Mouse (Mus musculus) E14TG2a.4 (cell line): ENCODE data around the gene Pcsk6.
"Not testable (repeated sequence)": the region's sequence is repeated elsewhere in the genome, so short reads cannot be mapped to it uniquely, and the experiment has no call there.

Experiments used
- H3K27me3 ChIP-seq: 2 replicates; pipeline ENCODE4 v1.6.1; 2014; ENCODE audit warnings: low read length, control low read depth; ENCODE audit not compliant: insufficient read depth
- H3K36me3 ChIP-seq: 2 replicates; pipeline ENCODE4 v1.6.1; 2014; ENCODE audit warnings: low read length, control low read depth; ENCODE audit not compliant: insufficient read depth
- H3K4me1 ChIP-seq: replicated peaks from 2 replicates; pipeline ENCODE4 v1.6.1; 2014; ENCODE audit warnings: low read depth, low read length, control low read depth
- H3K4me3 ChIP-seq: replicated peaks from 2 replicates; pipeline ENCODE4 v1.5.1; 2014; ENCODE audit warnings: mild to moderate bottlenecking, low read length
- H3K9me3 ChIP-seq: 2 replicates; pipeline ENCODE4 v1.6.1; 2014; ENCODE audit warnings: low read length, control low read depth
- CTCF ChIP-seq: conservative IDR thresholded peaks from 2 replicates; pipeline ENCODE4 v1.5.1; 2014; ENCODE audit warnings: low read length
- NANOG ChIP-seq: IDR thresholded peaks from 2 replicates; pipeline ENCODE4 v1.6.1; 2014; ENCODE audit warnings: borderline replicate concordance, low read length, mixed read lengths
- POU5F1 ChIP-seq: IDR thresholded peaks from 2 replicates; pipeline ENCODE4 v1.6.1; 2014; ENCODE audit warnings: low read length, borderline replicate concordance

Pcsk6 gene

DNA sequence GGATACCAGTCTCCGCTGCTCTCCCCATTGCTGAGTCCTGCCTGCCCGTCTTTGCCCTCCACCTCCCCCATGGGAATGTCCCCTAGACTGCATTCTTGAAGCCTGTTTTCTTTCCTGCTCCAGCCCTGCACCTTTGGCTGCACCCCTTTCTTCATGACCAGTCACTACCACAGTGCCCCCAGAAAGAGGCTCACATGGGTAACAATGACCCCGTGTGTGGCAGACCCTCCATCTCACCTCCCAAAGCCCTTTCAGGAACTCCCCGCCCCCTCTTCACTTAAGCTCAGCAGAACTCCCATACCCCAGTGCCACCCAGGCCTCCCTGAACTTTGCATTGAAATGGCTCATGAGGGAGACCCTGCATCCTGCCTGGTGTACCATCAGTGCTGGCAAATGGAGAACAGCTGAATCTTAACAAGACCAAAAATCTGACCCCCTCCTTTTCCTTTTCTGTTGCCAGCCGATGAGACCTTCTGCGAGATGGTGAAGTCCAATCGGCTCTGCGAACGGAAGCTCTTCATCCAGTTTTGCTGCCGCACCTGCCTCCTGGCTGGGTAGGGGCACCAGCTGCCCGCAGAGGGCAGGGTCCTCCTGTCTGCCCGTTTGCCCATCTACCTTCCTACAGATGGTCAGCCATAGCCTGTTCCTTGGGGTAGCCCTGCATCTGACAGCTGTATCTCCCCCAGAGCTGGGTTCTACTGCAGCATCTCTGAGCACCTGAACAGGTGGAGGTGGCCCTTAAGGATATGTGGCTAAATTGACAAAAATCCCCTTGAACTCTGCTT is 187.1 kb downstream of the Pcsk6 start:
- no peaks in the 10 kb centered on the region for H3K9me3 ChIP-seq
- TF ChIP-seq POU5F1, result no peak
- no peak for TF ChIP-seq NANOG
- no peak for TF ChIP-seq CTCF
- no peak overlapping the region for H3K4me3 ChIP-seq
- peaks cover 46% of the 10 kb centered on the region for H3K36me3 ChIP-seq
- no peaks in the 10 kb centered on the region for H3K27me3 ChIP-seq
- H3K4me1 ChIP-seq, result no peaks in the 10 kb centered on the region

DNA sequence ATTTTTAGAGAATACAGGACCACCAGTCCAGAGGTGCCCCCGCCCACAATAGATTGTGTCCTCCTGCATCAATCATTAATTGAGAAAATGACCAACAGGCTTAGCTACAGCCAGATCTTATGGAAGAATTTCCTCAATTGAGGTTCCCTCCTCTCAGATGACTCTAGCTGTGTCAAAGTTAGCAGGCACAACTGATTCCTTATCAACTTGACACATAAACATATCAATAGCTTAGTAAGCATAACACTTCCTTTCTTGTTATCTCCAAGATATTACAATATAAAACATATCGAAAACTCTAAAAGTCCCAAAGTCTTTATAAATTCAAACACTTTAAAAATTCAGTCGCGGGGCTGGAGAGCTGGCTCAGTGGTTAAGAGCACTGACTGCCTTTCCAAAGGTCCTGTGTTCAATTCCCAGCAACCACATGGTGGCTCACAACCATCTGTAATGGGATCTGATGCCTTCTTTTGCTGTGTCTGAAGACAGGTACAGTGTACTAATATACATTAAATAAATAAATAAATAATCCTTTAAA is 192.5 kb downstream of the Pcsk6 start:
- Histone ChIP-seq H3K27me3 (no peaks in the 10 kb centered on the region), H3K4me3 (no peak overlapping the region), H3K4me1 (no peaks in the 10 kb centered on the region), H3K9me3 (no peaks in the 10 kb centered on the region), H3K36me3 (peaks cover 12% of the 10 kb centered on the region)
- no peak for TF ChIP-seq CTCF
- no peak for TF ChIP-seq NANOG
- TF ChIP-seq POU5F1, result no peak

DNA sequence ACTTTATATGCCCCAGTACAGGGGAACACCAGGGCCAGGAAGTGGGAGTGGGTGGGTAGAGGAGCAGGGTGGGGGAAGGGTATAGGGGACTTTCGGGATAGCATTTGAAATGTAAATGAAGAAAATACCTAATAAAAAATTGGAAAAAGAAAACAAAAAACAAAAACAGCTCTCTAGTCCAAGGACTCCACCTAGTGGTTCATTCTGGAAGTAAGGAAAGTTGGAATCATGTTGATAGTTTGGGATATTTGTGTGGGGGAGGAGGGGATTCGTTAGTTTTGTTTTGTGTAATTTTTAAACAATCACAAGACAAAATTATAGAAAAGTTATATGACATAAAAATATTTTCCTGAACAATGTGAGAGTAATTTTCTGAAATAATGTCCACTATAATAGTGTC is 193.8 kb downstream of the Pcsk6 start:
- not testable (repeated sequence) for H3K9me3 ChIP-seq, H3K27me3 ChIP-seq
- peak; percentile 54 for TF ChIP-seq CTCF

DNA sequence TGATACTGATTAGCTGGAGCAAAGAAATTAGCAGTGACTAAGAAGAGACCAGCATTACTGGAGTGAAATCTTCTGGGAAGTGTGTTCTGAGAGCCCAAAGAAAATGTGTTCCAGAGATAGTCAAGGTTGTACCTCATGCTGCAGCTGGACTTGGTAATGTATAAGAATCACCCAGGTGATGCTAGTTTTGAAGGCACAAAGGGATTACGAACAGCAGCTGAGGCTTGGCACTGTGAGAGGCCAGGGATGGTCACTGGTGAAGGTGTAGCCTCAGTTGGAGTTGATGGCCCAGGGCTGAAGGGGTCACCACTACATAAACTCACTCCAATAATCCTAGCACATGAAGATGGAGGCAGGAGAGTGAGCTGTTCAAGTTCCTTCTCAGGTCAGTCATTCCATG is 197.2 kb downstream of the Pcsk6 start, which contains the start of gene Snrpa1:
TSS of gene Snrpa1 (plus strand) at position 301 of the 400 bp plus-strand sequence.
- H3K9me3 ChIP-seq, result no peaks in the 10 kb centered on the region

More for the DNA sequence above, 193.8 kb downstream of the Pcsk6 start:
- H3K4me1 ChIP-seq, H3K4me3 ChIP-seq, H3K36me3 ChIP-seq: not testable (repeated sequence)

DNA sequence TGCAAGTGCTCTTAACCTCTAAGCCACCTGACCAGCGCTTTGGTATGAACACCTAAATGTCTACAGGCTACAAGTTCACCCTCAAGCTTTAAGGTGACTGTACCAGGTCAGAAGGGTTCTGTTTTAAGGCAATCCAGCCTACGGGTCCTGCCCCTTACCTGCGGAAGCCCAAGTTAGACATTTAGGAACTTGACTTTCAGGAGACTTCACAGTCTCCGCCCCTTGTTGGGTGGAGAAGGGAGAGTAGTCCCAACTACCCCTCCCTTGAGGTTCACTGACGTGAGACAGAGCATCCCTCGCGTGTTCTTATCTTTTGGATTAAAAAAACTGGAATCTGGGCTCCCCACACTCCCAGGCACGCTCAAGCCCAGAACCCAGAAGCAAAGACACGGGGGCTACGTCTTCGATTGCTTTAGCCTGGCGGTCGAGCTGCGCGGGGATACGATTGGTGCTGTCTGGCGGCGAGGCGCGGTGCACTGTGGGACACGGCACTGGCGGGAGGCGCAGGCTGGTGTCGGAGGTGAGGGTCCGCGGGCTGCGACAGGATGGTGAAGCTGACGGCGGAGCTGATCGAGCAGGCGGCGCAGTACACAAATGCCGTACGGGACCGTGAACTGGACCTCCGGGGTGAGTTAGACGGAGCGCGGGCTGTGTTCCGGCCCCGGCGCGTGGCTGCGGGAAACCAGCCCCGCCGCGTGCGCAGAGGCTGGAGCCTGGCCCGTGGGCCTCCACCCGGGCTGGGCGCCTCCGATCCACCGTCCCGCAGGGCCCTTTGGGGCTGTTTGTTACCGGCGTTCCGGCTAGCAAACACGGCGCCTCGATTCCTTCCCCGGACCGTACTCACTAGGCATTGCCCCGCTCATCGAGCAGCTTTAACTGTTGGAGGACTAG is 198.8 kb downstream of the Pcsk6 start:
- peaks cover 34% of the 10 kb centered on the region for H3K36me3 ChIP-seq
- H3K4me3 ChIP-seq, result peak overlapping the region; percentile 96
- no peaks in the 10 kb centered on the region for H3K27me3 ChIP-seq
- no peaks in the 10 kb centered on the region for H3K9me3 ChIP-seq
- H3K4me1 ChIP-seq, result peaks cover 23% of the 10 kb centered on the region
- TF ChIP-seq NANOG (no peak), POU5F1 (no peak), CTCF (no peak)

More for the DNA sequence above, 197.2 kb downstream of the Pcsk6 start, which contains the start of gene Snrpa1:
- H3K27me3 ChIP-seq, result no peaks in the 10 kb centered on the region
- H3K36me3 ChIP-seq, result peaks cover 18% of the 10 kb centered on the region
- TF ChIP-seq CTCF, result no peak
- no peak for TF ChIP-seq POU5F1
- TF ChIP-seq NANOG, result no peak
- peak within 1 kb of the TSS; percentile 96 for H3K4me3 ChIP-seq
- H3K4me1 ChIP-seq, result peaks cover 23% of the 10 kb centered on the region

DNA sequence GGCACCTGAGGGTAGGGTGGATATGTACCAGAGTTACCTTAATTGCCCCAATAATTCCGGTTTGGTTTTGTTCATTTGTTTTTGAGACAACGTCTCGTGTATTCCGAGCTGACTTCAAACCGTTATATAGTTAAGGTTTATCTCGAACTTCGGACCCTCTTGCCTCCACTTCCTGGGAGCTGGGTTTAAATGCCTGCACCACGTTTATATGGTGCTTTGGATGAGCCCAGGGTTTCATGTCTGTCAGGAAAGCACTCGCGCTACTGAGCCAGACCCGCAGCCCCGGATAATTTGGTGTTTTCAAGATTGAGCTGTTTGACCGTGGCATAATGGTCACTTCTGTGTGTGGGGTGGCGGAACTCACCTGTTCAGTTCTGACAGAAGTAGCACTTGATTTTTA is 199.5 kb downstream of the Pcsk6 start:
- TF ChIP-seq CTCF (no peak), POU5F1 (no peak), NANOG (no peak)
- Histone ChIP-seq H3K9me3 (no peaks in the 10 kb centered on the region), H3K36me3 (peaks cover 41% of the 10 kb centered on the region), H3K27me3 (no peaks in the 10 kb centered on the region), H3K4me3 (peak overlapping the region; percentile 96), H3K4me1 (peaks cover 23% of the 10 kb centered on the region)

DNA sequence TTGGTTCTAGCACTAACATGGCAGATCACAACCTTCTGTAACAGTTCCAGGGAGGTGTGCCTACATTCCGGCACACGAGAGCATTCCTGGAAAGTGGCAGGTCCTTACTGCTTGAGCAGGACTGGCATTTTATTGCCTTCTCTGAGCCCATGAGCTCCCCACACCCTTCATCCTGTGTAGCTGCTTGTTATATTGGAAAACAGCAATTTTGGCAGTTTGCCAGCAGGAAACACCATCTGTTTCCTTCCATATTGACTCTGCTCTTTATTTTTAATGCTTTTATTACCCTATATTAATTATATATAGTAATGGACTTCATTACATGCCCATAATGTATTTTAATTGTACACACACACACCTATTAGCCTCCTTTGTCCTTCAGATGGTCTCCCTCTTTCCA is 214.9 kb downstream of the Pcsk6 start:
- H3K4me1 ChIP-seq, result peaks cover 12% of the 10 kb centered on the region
- no peak for TF ChIP-seq POU5F1
- H3K9me3 ChIP-seq, result no peaks in the 10 kb centered on the region
- no peaks in the 10 kb centered on the region for H3K27me3 ChIP-seq
- H3K36me3 ChIP-seq, result peaks cover 62% of the 10 kb centered on the region
- H3K4me3 ChIP-seq, result no peak overlapping the region
